Mouse (Mus musculus): Measurements from ENCODE around the gene Srarp. TPM values are rescaled to one million over a fixed set of nuclear protein-coding genes. Genes with fewer than 3 reads are reported as not detected.

The Srarp gene
- polyA plus RNA-seq, 1 experiment from 2014 or later: not detected

DNA sequence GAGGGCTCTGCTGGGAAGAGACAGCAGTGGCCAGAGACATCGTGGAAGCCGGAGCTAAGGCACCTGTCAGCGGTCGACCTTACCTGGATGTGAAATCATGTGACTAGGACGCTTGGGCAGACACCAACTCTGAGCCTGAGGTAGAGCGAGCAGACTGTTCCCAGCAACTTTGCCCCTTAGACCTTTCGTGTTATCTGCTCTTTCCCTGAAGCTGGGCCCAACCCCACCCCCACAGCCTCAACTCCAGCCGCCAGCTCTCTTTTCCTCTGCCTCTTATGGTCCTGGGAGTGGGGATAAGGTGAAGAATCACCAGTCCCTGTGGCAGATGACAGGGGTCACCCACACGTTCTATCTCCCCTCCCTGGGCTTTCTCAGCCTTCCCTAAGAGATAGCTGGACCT is 15.0 kb downstream of the Srarp start:
- no peak for ATAC-seq (ENCODE audit: low FRiP score)
- H3K4me1 ChIP-seq (replicated peaks): peaks cover 11% of the 10 kb centered on the region
- peaks cover 21% of the 10 kb centered on the region for H3K27me3 ChIP-seq
- H3K9me3 ChIP-seq: no peaks in the 10 kb centered on the region
- no peak overlapping the region for H3K4me2 ChIP-seq
- H3K4me3 ChIP-seq: no peak overlapping the region
- 59% methylated on average over 9 of the region's 9 CpGs for WGBS
- no peaks in the 10 kb centered on the region for H3K36me3 ChIP-seq
- H3K9ac ChIP-seq: no peak overlapping the region
- no peak overlapping the region for H3K27ac ChIP-seq

DNA sequence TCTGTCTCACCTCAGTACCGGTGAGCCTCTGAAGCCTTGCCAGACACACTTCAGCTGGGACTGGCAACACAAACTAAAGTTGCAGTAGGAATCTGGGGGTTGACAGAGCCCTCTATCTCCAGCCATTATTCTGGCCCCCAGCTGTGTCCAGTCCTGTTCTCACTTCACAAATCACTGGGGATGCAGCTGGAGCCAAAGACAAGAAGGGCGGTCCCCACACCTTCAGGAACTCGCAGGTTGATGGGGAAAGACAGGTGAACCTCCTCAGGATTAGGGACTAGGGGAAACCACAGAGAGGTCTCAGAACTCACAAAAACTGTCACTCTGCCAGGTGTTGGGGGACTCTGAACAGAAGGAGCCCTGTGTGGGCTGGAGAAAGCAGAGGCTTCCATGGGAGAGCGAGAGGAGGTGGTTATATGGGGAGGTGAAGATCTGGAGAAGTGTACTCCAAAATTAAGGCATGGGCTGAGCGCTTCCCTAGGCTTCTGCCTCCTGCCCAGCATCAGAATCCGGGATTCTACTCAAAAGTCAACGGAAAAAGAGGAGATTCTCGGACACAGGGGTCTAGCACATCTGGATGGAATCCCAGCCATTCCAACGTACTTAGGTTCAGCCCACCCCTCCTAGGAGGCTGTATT is 15.6 kb downstream of the Srarp start, which contains the start of gene Hspb7:
TSS of gene Hspb7 (plus strand) at position 588 of the 638 bp plus-strand sequence.
- WGBS: 58% methylated on average over 9 of the region's 9 CpGs

DNA sequence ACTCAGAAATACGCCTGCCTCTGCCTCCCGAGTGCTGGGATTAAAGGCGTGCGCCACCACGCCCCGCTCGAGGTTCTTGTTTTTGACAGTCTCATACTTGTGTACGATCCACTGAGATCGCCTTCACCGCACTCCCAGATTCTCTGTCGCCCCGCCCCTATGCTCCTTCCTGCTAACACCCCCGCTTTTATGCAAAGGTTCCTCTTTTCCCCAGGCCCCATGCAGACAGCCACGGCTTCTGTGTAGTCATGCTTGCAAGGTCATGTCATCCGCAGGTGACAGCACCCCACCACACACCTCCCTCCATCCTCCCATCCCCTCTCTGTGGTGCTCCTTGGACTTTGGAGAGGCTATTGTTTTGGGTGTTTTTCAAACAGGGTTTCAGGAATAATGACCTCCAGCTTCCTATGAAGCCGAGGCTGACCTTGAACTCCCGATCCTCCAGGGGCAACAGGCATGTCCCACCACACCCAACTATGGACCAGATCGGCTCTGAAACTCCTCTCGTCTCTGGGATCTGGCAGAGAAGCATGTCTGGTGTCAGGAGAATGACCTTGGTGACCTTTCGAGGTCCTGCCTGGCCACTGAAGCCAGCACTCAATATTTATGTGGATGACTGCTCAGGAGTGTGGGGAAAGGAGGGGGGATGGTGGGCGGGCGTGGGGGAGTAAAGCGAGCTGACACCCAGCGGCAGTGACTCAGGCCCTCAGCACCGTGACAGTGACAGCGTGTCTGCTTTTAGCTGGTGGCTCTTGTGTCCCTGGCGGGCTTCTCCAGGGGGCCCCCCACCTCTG is 16.3 kb downstream of the Srarp start:
- Histone ChIP-seq H3K4me3 (no peak overlapping the region), H3K4me2 (no peak overlapping the region)
- 68% methylated on average over 27 of the region's 27 CpGs for WGBS

More for the DNA sequence above, 15.6 kb downstream of the Srarp start, which contains the start of gene Hspb7:
- H3K4me2 ChIP-seq: no peak within 1 kb of the TSS
- no peak within 1 kb of the TSS for H3K27ac ChIP-seq
- ATAC-seq (ENCODE audit: low FRiP score): no peak
- no peak within 1 kb of the TSS for H3K4me3 ChIP-seq
- H3K9ac ChIP-seq: no peak within 1 kb of the TSS
- H3K9me3 ChIP-seq: no peaks in the 10 kb centered on the region
- H3K4me1 ChIP-seq (replicated peaks): peaks cover 6% of the 10 kb centered on the region; the same call in 1 of the 2 replicates
- H3K36me3 ChIP-seq: no peaks in the 10 kb centered on the region
- H3K27me3 ChIP-seq: peaks cover 21% of the 10 kb centered on the region

DNA sequence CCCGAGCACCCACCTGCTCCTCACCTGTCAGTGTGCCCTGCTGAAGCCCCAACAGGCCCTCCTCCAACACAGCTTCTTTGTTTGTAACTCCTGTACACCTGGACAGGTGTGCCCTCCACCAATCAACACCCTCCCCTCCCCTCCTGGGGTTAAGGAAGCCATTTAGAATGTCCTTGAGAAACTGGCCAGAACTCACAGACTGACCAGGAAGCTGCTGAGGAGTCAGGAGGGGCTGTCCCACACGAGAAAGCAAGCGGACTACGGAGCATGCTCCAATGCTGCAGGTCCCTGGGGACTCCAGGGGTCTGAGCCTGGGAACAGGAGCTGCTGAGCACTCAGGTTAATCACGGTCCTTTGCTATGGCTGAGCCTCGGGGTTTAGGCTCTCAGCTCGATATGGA is 20.0 kb downstream of the Srarp start, which contains the start of gene Clcnkb:
TSS of gene Clcnkb (minus strand) at position 91 of the 400 bp plus-strand sequence.
- Histone ChIP-seq H3K4me2 (no peak within 1 kb of the TSS), H3K27me3 (peaks cover 6% of the 10 kb centered on the region), H3K4me1 (replicated peaks) (no peaks in the 10 kb centered on the region), H3K9ac (no peak within 1 kb of the TSS), H3K4me3 (no peak within 1 kb of the TSS), H3K36me3 (no peaks in the 10 kb centered on the region), H3K9me3 (no peaks in the 10 kb centered on the region), H3K27ac (no peak within 1 kb of the TSS)
- no peak for ATAC-seq (ENCODE audit: low FRiP score)
- 70% methylated on average over 7 of the region's 7 CpGs for WGBS

More for the DNA sequence above, 16.3 kb downstream of the Srarp start:
- ATAC-seq (ENCODE audit: low FRiP score): no peak
- Histone ChIP-seq H3K9me3 (no peaks in the 10 kb centered on the region), H3K4me1 (replicated peaks) (no peaks in the 10 kb centered on the region), H3K27me3 (peaks cover 17% of the 10 kb centered on the region; the same call in 1 of the 2 replicates), H3K9ac (no peak overlapping the region), H3K36me3 (no peaks in the 10 kb centered on the region), H3K27ac (no peak overlapping the region)

DNA sequence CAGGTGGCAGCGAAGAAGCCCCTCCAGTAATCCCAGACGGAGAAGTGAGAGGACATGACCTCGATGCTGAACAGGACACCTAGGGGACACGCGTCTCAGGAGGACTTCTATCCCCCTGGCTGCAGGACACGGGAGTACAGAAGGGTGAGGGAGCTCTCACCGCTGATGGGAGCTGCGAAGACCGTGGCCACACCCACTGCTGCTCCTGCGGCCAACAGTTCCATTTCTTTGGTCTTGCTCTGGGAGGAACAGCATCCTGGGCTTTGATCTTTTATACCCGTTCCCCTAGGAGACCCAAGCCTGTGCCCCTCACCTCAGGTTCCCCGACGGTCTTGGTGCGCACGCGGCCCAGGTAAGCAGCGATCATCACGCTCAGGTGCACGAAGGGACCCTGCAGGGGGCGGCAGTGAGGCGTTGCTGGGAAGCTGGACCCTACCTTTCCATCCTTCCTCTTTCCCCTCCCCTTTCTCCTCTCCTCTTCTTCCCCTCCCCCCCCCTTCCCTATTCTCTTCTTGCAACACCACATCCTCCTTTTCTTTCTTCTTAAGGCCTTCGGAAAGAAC is 24.4 kb downstream of the Srarp start:
- WGBS: 23% methylated on average over 22 of the region's 22 CpGs

DNA sequence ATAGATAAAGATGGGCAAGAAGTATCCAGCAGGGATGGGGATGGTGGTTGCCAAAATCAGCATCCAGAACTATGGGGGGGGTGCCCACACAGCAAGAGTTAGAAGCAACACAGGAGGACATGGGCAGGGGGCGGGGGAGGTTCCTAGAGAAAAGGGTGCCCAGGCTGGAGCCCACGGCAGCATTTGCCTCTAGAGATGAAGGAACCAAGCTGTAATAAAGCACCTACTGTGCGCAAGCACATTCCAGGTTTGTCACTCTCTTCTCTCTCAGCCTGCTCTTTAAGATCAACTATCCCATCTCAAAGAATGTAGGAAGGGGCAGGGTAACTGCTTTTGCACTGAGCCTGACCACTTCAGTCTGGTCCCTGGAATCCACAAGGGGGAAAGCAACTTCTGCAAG is 27.3 kb downstream of the Srarp start:
- no peak for ATAC-seq (ENCODE audit: low FRiP score)
- Histone ChIP-seq H3K9me3 (no peaks in the 10 kb centered on the region), H3K27me3 (peaks cover 26% of the 10 kb centered on the region), H3K4me3 (no peak overlapping the region), H3K27ac (no peak overlapping the region), H3K9ac (no peak overlapping the region), H3K36me3 (no peaks in the 10 kb centered on the region), H3K4me2 (no peak overlapping the region), H3K4me1 (replicated peaks) (peaks cover 6% of the 10 kb centered on the region; the same call in 1 of the 2 replicates)
- 82% methylated on average over 3 of the region's 3 CpGs for WGBS

More for the DNA sequence above, 24.4 kb downstream of the Srarp start:
- Histone ChIP-seq H3K9me3 (no peaks in the 10 kb centered on the region), H3K27me3 (peaks cover 10% of the 10 kb centered on the region), H3K36me3 (no peaks in the 10 kb centered on the region), H3K9ac (no peak overlapping the region), H3K4me3 (no peak overlapping the region), H3K4me1 (replicated peaks) (no peaks in the 10 kb centered on the region), H3K27ac (no peak overlapping the region), H3K4me2 (no peak overlapping the region)
- ATAC-seq (ENCODE audit: low FRiP score): no peak

DNA sequence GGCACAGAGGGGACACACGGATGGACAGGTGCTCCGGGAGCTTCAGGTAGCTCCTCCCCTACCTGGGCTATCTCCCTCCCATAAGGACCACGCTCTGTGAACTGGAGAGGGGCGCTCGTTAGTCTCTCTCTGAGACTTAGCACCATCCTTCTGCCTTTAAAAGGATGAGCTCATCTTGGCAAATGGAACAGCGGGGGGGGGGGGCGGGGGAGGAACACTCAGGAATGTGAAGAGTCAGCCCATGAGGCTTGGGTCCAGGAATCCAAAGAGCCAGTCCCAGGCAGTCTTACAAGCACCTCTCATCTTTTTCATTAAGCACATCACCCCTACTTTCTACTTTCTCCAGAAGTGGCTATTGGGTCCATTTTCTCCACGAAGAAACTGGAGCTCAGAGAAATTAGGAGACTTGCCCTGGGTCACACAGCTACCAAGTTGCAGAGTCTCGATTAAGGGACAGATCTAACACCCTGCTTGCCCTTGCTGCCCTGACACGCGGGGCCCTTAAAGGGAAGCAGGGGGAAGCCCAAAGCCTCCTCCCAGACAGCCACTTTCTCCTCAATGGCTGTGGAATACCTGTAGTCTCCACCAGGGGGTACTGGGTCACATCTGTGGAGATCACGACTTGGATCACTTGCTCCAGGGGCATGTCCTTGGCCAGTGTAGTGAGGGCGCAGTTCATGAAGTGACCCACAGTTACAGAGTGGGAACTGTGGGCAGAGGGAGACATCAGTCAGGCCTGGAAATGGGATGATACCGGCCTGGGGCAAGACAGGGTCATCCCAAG is 29.2 kb downstream of the Srarp start:
- H3K4me3 ChIP-seq: no peak overlapping the region
- ATAC-seq (ENCODE audit: low FRiP score): no peak

DNA sequence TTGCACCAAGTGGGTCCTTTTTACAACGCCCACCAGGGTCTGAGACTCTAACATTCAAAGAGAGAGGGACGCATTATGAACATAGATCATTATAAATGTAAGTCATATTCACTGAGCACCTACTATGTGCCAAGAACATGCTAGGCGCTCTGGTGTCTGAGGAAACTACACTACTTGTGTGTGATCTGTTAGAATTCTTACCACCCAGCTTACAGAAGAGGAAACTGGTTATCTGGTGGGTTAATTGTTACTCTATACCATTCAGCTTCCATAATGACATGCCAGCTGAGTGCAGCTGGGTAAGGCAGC is 30.6 kb downstream of the Srarp start:
- no peak overlapping the region for H3K27ac ChIP-seq
- peak overlapping the region; percentile 8; the same call in 1 of the 2 replicates for H3K9ac ChIP-seq
- no peaks in the 10 kb centered on the region for H3K36me3 ChIP-seq
- H3K9me3 ChIP-seq: no peaks in the 10 kb centered on the region
- no peak for ATAC-seq (ENCODE audit: low FRiP score)
- no peak overlapping the region for H3K4me2 ChIP-seq
- peaks cover 6% of the 10 kb centered on the region; the same call in 1 of the 2 replicates for H3K4me1 ChIP-seq (replicated peaks)
- WGBS: 81% methylated on average over 3 of the region's 3 CpGs
- peaks cover 22% of the 10 kb centered on the region for H3K27me3 ChIP-seq
- H3K4me3 ChIP-seq: no peak overlapping the region

More for the DNA sequence above, 29.2 kb downstream of the Srarp start:
- Histone ChIP-seq H3K27ac (no peak overlapping the region), H3K4me2 (no peak overlapping the region), H3K36me3 (no peaks in the 10 kb centered on the region), H3K9me3 (no peaks in the 10 kb centered on the region), H3K9ac (no peak overlapping the region), H3K27me3 (peaks cover 26% of the 10 kb centered on the region), H3K4me1 (replicated peaks) (peaks cover 6% of the 10 kb centered on the region; the same call in 1 of the 2 replicates)
- 51% methylated on average over 14 of the region's 14 CpGs for WGBS

DNA sequence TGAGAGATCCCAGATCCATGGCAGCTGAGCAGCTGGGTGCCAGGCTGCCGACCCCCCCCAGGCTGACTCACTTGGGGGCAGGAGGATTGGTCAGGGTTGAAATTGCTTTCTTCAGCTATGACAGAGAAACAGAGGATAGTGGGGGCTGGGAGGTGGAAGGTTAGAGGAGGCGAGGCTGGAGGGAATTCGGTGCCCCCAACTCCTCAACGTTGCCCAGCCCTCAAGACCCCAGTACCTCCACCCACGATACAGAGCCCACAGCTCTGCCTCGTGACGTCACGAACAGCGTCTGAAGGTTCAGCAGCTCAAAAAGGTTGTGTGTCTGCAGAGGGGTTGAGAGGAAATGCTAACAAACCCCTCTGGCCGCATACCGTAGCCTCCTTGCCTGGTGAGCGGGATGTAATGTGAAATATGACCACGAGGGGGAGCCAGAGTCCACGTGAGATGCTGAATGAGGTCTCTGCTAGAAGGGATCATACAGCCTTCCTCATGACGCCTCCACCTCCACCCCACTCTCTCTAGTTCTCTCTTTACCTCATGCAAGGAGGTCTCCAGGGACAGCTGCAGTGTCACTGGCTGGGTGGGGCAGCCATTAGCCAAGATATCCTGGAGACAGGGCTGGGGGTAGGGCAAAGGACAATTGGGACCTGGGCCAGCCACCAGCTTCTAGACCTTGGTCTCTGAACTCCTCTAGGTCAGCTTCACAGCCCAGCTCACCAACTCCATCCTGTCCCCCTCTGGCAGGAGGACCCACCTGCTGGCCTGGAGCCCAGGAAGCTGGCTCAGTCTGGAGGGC is 31.2 kb downstream of the Srarp start:
- 0 out of 2 replicates have a peak overlapping the region, but pooled peaks have one; percentile 11 for H3K4me3 ChIP-seq
- peaks cover 22% of the 10 kb centered on the region for H3K27me3 ChIP-seq
- H3K9ac ChIP-seq: peak overlapping the region; percentile 65
- no peaks in the 10 kb centered on the region for H3K9me3 ChIP-seq
- peak overlapping the region; percentile 42 for H3K4me2 ChIP-seq
- no peak overlapping the region for H3K27ac ChIP-seq
- peak; percentile 88 for ATAC-seq (ENCODE audit: low FRiP score)
- 16% methylated on average over 15 of the region's 15 CpGs for WGBS
- H3K36me3 ChIP-seq: no peaks in the 10 kb centered on the region
- H3K4me1 ChIP-seq (replicated peaks): peaks cover 6% of the 10 kb centered on the region; the same call in 1 of the 2 replicates

DNA sequence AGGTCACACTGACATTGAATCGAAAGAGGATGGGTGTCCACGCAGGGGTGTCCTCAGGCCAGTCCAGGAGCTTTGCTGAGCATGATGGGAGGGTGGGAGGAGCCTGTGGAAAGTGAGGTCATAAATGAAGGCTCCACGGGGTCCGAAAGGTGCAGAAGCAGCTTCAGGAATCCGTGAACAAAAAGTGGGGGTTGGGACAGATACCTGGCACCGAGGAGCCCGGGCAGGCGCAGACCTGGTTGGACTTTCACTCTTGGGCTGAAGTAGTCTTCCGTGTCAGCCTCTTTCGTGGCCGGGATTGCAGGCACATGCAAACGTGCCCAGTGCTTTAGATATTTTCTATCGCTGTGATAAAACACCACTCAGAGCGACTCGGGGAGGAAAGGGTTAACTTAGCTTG is 35.7 kb downstream of the Srarp start:
- no peak overlapping the region for H3K9ac ChIP-seq
- peaks cover 6% of the 10 kb centered on the region; the same call in 1 of the 2 replicates for H3K4me1 ChIP-seq (replicated peaks)
- no peaks in the 10 kb centered on the region for H3K9me3 ChIP-seq
- no peak for ATAC-seq (ENCODE audit: low FRiP score)
- WGBS: 88% methylated on average over 15 of the region's 15 CpGs
- no peak overlapping the region for H3K4me2 ChIP-seq
- H3K27me3 ChIP-seq: peaks cover 33% of the 10 kb centered on the region
- no peak overlapping the region for H3K4me3 ChIP-seq
- no peaks in the 10 kb centered on the region for H3K36me3 ChIP-seq
- H3K27ac ChIP-seq: no peak overlapping the region

DNA sequence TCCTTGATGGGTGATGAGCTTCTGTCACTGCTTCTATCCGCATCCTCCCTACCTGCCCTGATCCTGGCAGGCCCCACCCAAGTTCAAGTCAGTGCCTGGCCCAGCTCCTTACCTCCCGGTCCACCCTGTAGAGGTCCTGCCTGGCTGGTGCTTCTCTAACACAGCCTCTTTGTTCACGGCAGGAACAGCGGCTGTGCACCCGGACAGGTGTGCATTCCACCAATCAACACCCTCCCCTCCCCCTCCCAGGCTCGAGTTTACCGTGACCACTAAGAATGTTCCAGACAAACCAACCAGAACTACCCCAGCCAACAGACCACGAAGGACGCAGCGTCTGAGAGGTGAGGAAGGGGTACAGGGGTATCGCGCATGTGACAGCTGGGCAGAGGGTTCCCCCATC is 37.4 kb downstream of the Srarp start, which contains the start of gene Clcnka:
TSS of gene Clcnka (minus strand) at position 180 of the 400 bp plus-strand sequence.
- no peak within 1 kb of the TSS for H3K4me2 ChIP-seq
- peaks cover 32% of the 10 kb centered on the region for H3K27me3 ChIP-seq
- H3K9ac ChIP-seq: no peak within 1 kb of the TSS
- H3K4me3 ChIP-seq: no peak within 1 kb of the TSS
- H3K4me1 ChIP-seq (replicated peaks): peaks cover 4% of the 10 kb centered on the region; the same call in 1 of the 2 replicates
- no peaks in the 10 kb centered on the region for H3K9me3 ChIP-seq
- no peak for ATAC-seq (ENCODE audit: low FRiP score)
- no peak within 1 kb of the TSS for H3K27ac ChIP-seq
- 73% methylated on average over 12 of the region's 12 CpGs for WGBS
- no peaks in the 10 kb centered on the region for H3K36me3 ChIP-seq

Measured in hindbrain, embryonic 13.5 days (tissue).